Mouse (Mus musculus) liver, postnatal 0 days (tissue): ENCODE measurements around the gene Sae1. TPM values are rescaled to one million over a fixed set of nuclear protein-coding genes. Genes with fewer than 3 reads are reported as not detected.

ENCODE experiments used
- ATAC-seq: fragments of 200-750 bp; cut with Nextera tagmentation; 2 replicates; pipeline ENCODE4 v1.8.0; 2017; ENCODE audit warnings: mild to moderate bottlenecking, moderate library complexity
- DNase-seq: peaks from one replicate; pipeline ENCODE4 v3.0.0-alpha.2; 2016
- H3K27ac ChIP-seq: fragments of 300-500 bp; sonication (generic); 2 replicates; pipeline ENCODE4 v1.5.1; 2014; ENCODE audit warnings: antibody characterized with exemption, moderate library complexity, mild to moderate bottlenecking, low read depth
- H3K27me3 ChIP-seq: fragments of 300-500 bp; sonication (generic); 2 replicates; pipeline ENCODE4 v1.6.1; 2014; ENCODE audit warnings: low read length, control low read depth, mixed read lengths; ENCODE audit not compliant: insufficient read depth
- H3K36me3 ChIP-seq: fragments of 300-500 bp; sonication (generic); replicated peaks from 2 replicates; pipeline ENCODE4 v1.6.1; 2014; ENCODE audit warnings: mild to moderate bottlenecking, control low read depth, low read length, moderate library complexity, mixed read lengths; ENCODE audit not compliant: insufficient read depth
- H3K4me1 ChIP-seq: fragments of 300-500 bp; sonication (generic); 2 replicates; pipeline ENCODE4 v1.6.1; 2014; ENCODE audit warnings: antibody characterized with exemption, mild to moderate bottlenecking, control low read depth; ENCODE audit not compliant: insufficient read depth
- H3K4me2 ChIP-seq: fragments of 300-500 bp; sonication (generic); 2 replicates; pipeline ENCODE4 v1.6.1; 2014; ENCODE audit warnings: low read depth, mild to moderate bottlenecking, low read length, moderate library complexity, mixed read lengths
- H3K4me3 ChIP-seq: fragments of 300-500 bp; sonication (generic); 2 replicates; pipeline ENCODE4 v1.5.1; 2014; ENCODE audit warnings: low read depth, low read length
- H3K9ac ChIP-seq: fragments of 300-500 bp; sonication (generic); replicated peaks from 2 replicates; pipeline ENCODE4 v1.6.1; 2014; ENCODE audit warnings: mild to moderate bottlenecking, moderate library complexity
- H3K9me3 ChIP-seq: fragments of 300-500 bp; sonication (generic); 2 replicates; pipeline ENCODE4 v1.6.1; 2016; ENCODE audit warnings: mild to moderate bottlenecking, control low read depth, low read length, mixed read lengths
- CTCF ChIP-seq: sonication (generic); IDR thresholded peaks from 2 replicates; pipeline ENCODE4 v1.5.1; 2016; ENCODE audit warnings: antibody characterized with exemption, low read depth
- EP300 ChIP-seq: IDR thresholded peaks from 2 replicates; pipeline ENCODE4 v1.6.1; 2016; ENCODE audit warnings: antibody characterized with exemption, low read depth, mild to moderate bottlenecking
- WGBS: fragments of 180-500 bp; shearing (Covaris S2); extraction: QIAGEN DNeasy Blood & Tissue Kit; methylation state at CpG from one replicate; pipeline ENCODE4 v1.1.7; 2014; ENCODE audit not compliant: insufficient replicate concordance; 5-methylcytosine and 5-hydroxymethylcytosine counted together
- polyA plus RNA-seq: library from polyadenylated mRNA; unstranded; fragments of >200 nt; fragmentation: Nextera tagmentation; extraction: Ambion mirVana; gene quantifications from 2 replicates; pipeline ENCODE4 v1.2.1, GENCODE M21; 2015

Gene Sae1
- polyA plus RNA-seq, 1 experiment from 2014 or later, result 51.9 TPM

GRCm38 (mm10) chr7:16312672-16313311 lies 74.8 kb downstream of the Sae1 start:
- peaks cover 2% of the 10 kb centered on the region; the same call in 1 of the 2 replicates for H3K27me3 ChIP-seq
- ATAC-seq, result peak; percentile 30
- H3K36me3 ChIP-seq, result peaks cover 13% of the 10 kb centered on the region
- peaks cover 45% of the 10 kb centered on the region for H3K4me1 ChIP-seq
- peak overlapping the region; percentile 100 for H3K4me2 ChIP-seq
- no peaks in the 10 kb centered on the region for H3K9me3 ChIP-seq
- peak overlapping the region; percentile 99 for H3K27ac ChIP-seq
- peak; percentile 78 for DNase-seq
- TF ChIP-seq EP300 (0 out of 2 replicates have a peak, but pooled peaks have one; percentile 5), CTCF (no peak)
- H3K4me3 ChIP-seq, result peak overlapping the region; percentile 81
- 0% methylated on average over 12 of the region's 12 CpGs for WGBS
- peak overlapping the region; percentile 95 for H3K9ac ChIP-seq

- ATAC-seq (no peak), DNase-seq (peak; percentile 58)
- 3% methylated on average over 33 of the region's 49 CpGs for WGBS
- TF ChIP-seq EP300 (no peak), CTCF (no peak)
- Histone ChIP-seq H3K4me1 (peaks cover 45% of the 10 kb centered on the region), H3K36me3 (peaks cover 6% of the 10 kb centered on the region), H3K4me2 (peak overlapping the region; percentile 100), H3K9me3 (no peaks in the 10 kb centered on the region), H3K27ac (peak overlapping the region; percentile 99), H3K4me3 (peak overlapping the region; percentile 81), H3K9ac (peak overlapping the region; percentile 95), H3K27me3 (peaks cover 2% of the 10 kb centered on the region; the same call in 1 of the 2 replicates)
Observed at GRCm38 (mm10) chr7:16312011-16312671, 75.5 kb downstream of the Sae1 start.

DNA sequence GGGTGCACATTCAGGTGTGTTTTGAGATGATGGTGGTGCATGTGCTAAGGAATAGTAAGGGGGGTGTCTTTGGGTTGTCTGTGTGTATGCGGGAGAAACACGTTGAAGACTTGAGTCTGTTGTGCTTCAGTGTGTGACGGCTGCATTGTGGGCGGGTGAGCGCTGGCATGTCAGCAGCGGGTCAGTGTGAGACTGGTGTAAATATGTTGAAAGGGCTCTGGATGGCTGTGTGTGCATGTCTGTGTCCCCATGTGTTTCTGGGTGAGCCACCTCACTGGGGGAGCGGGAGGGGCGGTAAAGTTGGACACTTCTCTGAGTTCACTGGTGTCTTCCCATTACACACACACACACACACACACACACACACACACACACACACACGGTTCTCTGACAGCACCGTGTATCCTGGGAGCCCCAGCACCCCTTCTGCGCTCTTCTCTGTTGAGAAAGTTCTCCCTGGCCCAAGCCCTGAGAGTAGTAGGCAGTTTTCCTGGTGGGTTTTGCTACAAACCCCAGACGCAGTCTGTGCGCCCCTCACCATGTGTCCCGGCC lies 76.1 kb downstream of the Sae1 start:
- Histone ChIP-seq H3K36me3 (peaks cover under 1% of the 10 kb centered on the region; the same call in 1 of the 2 replicates), H3K4me1 (peaks cover 45% of the 10 kb centered on the region), H3K9me3 (no peaks in the 10 kb centered on the region), H3K4me2 (peak overlapping the region; percentile 100), H3K27me3 (peaks cover 2% of the 10 kb centered on the region; the same call in 1 of the 2 replicates), H3K27ac (peak overlapping the region; percentile 99), H3K4me3 (peak overlapping the region; percentile 81), H3K9ac (peak overlapping the region; percentile 95)
- TF ChIP-seq CTCF, result no peak
- no peak for TF ChIP-seq EP300
- no peak for ATAC-seq
- peak; percentile 62 for DNase-seq
- WGBS, result under 1% methylated on average over 14 of the region's 14 CpGs

GRCm38 (mm10) chr7:16310521-16311452 lies 76.8 kb downstream of the Sae1 start:
- Histone ChIP-seq H3K4me1 (peaks cover 45% of the 10 kb centered on the region), H3K9me3 (no peaks in the 10 kb centered on the region), H3K27ac (peak overlapping the region; percentile 99), H3K27me3 (peaks cover 2% of the 10 kb centered on the region; the same call in 1 of the 2 replicates), H3K4me2 (peak overlapping the region; percentile 100), H3K36me3 (no peaks in the 10 kb centered on the region), H3K4me3 (peak overlapping the region; percentile 81), H3K9ac (peak overlapping the region; percentile 95)
- under 1% methylated on average over 27 of the region's 31 CpGs for WGBS
- DNase-seq, result peak; percentile 70
- ATAC-seq, result no peak
- TF ChIP-seq CTCF (no peak), EP300 (no peak)

- DNase-seq, result peak; percentile 94
- peak overlapping the region; percentile 99 for H3K27ac ChIP-seq
- ATAC-seq, result peak; percentile 45
- TF ChIP-seq EP300 (no peak), CTCF (peak; percentile 88)
- peak overlapping the region; percentile 95 for H3K9ac ChIP-seq
- no peaks in the 10 kb centered on the region for H3K36me3 ChIP-seq
- peak overlapping the region; percentile 81 for H3K4me3 ChIP-seq
- H3K4me2 ChIP-seq, result peak overlapping the region; percentile 100
- under 1% methylated on average over 38 of the region's 56 CpGs for WGBS
- peaks cover 2% of the 10 kb centered on the region; the same call in 1 of the 2 replicates for H3K27me3 ChIP-seq
- H3K9me3 ChIP-seq, result no peaks in the 10 kb centered on the region
- peaks cover 45% of the 10 kb centered on the region for H3K4me1 ChIP-seq
Observed at GRCm38 (mm10) chr7:16310020-16310520, 77.5 kb downstream of the Sae1 start.
